Mouse (Mus musculus) forebrain, embryonic 12.5 days (tissue): ENCODE measurements around the gene G530012D18Rik. TPM values are rescaled to one million over a fixed set of nuclear protein-coding genes. Genes with fewer than 3 reads are reported as not detected.
A peak's percentile ranks its signal among the peaks of the same experiment; 100 is the strongest.
"Not testable (repeated sequence)": the region's sequence is repeated elsewhere in the genome, so short reads cannot be mapped to it uniquely, and the experiment has no call there.

Source experiments
- ATAC-seq: fragments of 200-750 bp; cut with Nextera tagmentation; 2 replicates; pipeline ENCODE4 v1.8.0; 2017; ENCODE audit warnings: moderate TSS enrichment; ENCODE audit not compliant: low FRiP score
- H3K27ac ChIP-seq: fragments of 300-500 bp; sonication (generic); 2 replicates; pipeline ENCODE4 v1.5.1; 2016; ENCODE audit warnings: mild to moderate bottlenecking
- H3K27me3 ChIP-seq: fragments of 300-500 bp; sonication (generic); 2 replicates; pipeline ENCODE4 v1.6.1; 2016; ENCODE audit warnings: mild to moderate bottlenecking
- H3K36me3 ChIP-seq: fragments of 300-500 bp; sonication (generic); replicated peaks from 2 replicates; pipeline ENCODE4 v1.6.1; 2016; ENCODE audit warnings: mild to moderate bottlenecking
- H3K4me1 ChIP-seq: fragments of 300-500 bp; sonication (generic); 2 replicates; pipeline ENCODE4 v1.6.1; 2016
- H3K4me2 ChIP-seq: fragments of 300-500 bp; sonication (generic); 2 replicates; pipeline ENCODE4 v1.6.1; 2016; ENCODE audit warnings: mild to moderate bottlenecking, moderate library complexity
- H3K4me3 ChIP-seq: fragments of 300-500 bp; sonication (generic); replicated peaks from 2 replicates; pipeline ENCODE4 v1.5.1; 2016; ENCODE audit warnings: mild to moderate bottlenecking
- H3K9ac ChIP-seq: fragments of 300-500 bp; sonication (generic); 2 replicates; pipeline ENCODE4 v1.6.1; 2016; ENCODE audit warnings: mild to moderate bottlenecking
- H3K9me3 ChIP-seq: fragments of 300-500 bp; sonication (generic); 2 replicates; pipeline ENCODE4 v1.6.1; 2016
- WGBS: fragments of 180-500 bp; shearing (Covaris S2); methylation state at CpG from one replicate; pipeline ENCODE4 v1.1.7; 2016; 5-methylcytosine and 5-hydroxymethylcytosine counted together
- polyA plus RNA-seq: library from polyadenylated mRNA; unstranded; fragments of >200 nt; fragmentation: Nextera tagmentation; extraction: Ambion mirVana; gene quantifications from 2 replicates; pipeline ENCODE4 v1.2.1, GENCODE M21; 2016

G530012D18Rik gene
- not detected in 2 replicates for polyA plus RNA-seq

DNA sequence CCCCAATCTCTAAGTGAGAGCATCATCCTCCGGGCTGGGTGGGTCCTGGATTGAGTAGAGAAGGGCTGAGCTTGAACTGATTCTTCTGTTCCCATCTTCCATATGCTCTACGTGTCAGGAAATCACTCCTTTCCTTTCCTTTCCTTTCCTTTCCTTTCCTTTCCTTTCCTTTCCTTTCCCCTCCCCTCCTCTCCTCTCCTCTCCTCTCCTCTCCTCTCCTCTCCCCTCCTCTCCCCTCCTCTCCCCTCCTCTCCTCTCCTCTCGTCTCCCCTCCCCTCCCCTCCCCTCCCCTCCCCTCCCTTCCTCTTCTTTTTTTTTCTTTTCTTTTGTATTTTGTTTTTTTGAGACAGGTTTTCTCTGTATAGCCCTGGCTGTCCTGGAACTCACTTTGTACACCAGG, at the start of gene G530012D18Rik:
Gene G530012D18Rik, plus strand, starts transcription at position 301 of the 400 bp plus-strand sequence.
- not testable (repeated sequence) for H3K4me2 ChIP-seq, H3K27me3 ChIP-seq, H3K36me3 ChIP-seq, H3K9ac ChIP-seq, H3K9me3 ChIP-seq, ATAC-seq, H3K4me3 ChIP-seq, H3K27ac ChIP-seq, H3K4me1 ChIP-seq
- WGBS, result 74% methylated on average over 2 of the region's 3 CpGs

DNA sequence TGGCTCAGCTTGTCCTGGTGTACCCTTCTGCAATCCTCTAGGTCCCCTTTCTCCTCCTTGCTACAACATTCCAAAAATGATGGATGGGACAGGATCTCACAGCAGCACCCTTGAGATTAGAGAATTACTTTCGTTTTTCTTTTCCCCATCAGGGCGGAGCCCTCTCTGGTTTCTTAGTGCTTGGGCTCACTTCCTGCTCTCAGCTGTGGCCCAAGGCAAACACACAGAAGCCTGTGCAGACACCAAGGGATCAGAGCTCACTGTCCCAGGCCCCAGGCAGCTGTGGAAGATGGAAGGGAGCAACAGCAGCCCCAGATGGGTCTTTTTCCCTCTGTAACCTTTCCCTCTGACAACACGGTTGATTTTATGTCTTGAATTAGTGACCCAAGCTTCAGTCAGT, 49.1 kb upstream of the G530012D18Rik start:
- H3K4me2 ChIP-seq, H3K27me3 ChIP-seq, H3K27ac ChIP-seq, H3K4me3 ChIP-seq, H3K36me3 ChIP-seq, H3K9ac ChIP-seq, H3K4me1 ChIP-seq, ATAC-seq, H3K9me3 ChIP-seq: not testable (repeated sequence)
- WGBS, result 72% methylated on average over 3 of the region's 3 CpGs

DNA sequence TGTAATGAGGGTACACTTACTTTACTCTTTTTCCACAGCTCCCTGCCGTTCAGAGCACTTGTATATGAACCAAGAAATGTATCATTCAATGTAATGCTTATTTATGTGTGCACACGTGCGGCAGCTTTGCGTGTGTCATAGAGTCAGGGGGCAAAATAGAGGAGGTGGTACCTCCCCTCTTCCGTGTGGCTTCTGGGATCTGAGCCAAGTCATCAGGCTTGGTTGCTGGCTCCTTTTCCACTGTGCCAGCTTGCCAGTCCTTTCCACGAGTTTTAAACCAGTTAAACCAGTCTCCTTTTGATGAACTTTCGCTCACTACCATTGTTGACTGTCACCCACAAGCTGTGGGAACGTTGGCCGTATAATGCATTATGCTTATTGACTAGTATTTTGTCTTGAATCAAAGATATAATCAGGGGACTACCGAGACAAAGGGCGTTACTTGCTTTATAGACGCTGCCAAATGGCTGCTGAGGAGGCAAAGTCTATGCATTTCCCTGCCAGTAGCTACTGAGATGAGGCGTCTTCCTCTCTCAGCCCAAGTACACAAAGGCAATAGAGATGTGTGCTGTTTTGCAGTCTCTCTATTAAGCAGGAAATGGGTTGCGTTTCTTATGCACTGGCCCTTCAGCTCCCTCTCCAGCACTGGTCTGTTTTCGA, 46.9 kb upstream of the G530012D18Rik start:
- H3K9me3 ChIP-seq, H3K9ac ChIP-seq: not testable (repeated sequence)

DNA sequence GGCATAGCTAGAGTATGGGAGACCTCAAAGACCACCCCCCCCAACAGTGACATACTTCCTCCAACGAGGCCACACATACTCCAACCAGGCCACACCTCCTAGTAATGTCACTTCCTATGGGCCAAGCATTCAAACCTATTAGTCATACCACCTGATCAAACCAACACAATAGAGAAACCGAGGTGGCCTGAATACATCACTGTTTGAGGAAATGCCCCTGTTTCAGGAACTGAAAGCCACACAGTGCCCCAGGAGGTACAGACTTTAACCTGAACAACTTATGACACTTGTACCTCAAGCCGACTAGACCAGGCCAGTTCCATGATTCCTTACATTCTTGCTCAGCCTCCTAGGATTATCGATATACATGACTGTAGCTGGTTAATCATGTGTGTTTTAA, 31.7 kb upstream of the G530012D18Rik start:
- ATAC-seq, H3K4me2 ChIP-seq, H3K4me3 ChIP-seq, H3K4me1 ChIP-seq, H3K36me3 ChIP-seq, H3K27ac ChIP-seq, H3K9ac ChIP-seq, H3K27me3 ChIP-seq, H3K9me3 ChIP-seq: not testable (repeated sequence)
- WGBS, result 71% methylated on average over 4 of the region's 4 CpGs

More for the DNA sequence above, 46.9 kb upstream of the G530012D18Rik start:
- H3K36me3 ChIP-seq, H3K4me2 ChIP-seq, H3K4me3 ChIP-seq, H3K27ac ChIP-seq, H3K4me1 ChIP-seq, H3K27me3 ChIP-seq, ATAC-seq: not testable (repeated sequence)
- 82% methylated on average over 14 of the region's 15 CpGs for WGBS

DNA sequence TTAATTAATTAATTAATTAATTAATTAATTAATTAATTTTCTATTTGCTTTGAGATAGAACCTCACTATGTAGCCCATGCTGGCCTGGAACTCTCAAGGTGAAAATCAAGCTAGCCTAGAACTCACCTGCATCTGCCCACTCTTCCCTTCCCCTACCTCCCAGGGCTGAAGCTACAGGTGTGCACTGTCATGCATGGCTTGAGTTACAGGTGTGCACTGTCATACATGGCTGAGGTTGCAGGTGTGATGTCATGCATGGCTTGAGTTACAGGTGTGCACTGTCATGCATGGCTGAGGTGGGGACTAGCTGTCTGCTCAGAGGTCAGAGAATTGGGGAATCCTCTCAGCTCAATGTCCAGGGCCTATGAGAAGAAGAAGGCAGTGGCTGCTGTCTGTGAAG, 29.0 kb upstream of the G530012D18Rik start:
- not testable (repeated sequence) for H3K4me3 ChIP-seq, H3K27ac ChIP-seq, H3K4me2 ChIP-seq, H3K36me3 ChIP-seq, ATAC-seq, H3K9me3 ChIP-seq, H3K27me3 ChIP-seq, H3K9ac ChIP-seq, H3K4me1 ChIP-seq

DNA sequence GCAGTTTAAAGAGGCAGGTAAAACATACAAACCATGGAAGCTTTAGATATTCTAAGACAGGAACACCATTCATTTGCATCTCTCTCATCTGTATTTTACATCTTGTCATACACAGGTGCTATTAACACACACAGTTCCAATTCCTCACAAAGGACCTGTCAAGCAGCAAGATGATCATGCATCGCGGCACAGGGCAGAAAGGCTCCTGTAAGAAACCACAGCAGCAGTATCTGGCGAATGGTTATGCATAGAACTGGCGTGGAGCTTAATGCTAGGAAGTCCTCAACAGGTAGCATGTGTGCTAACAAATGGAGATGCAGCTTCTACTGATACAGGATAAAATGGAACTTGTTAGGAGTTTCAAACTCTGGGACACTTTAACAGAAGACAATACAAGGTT, 20.2 kb upstream of the G530012D18Rik start:
- not testable (repeated sequence) for H3K36me3 ChIP-seq, H3K27me3 ChIP-seq, ATAC-seq, H3K9ac ChIP-seq, H3K27ac ChIP-seq, H3K9me3 ChIP-seq, H3K4me2 ChIP-seq, H3K4me3 ChIP-seq, H3K4me1 ChIP-seq
- 88% methylated on average over 4 of the region's 4 CpGs for WGBS

DNA sequence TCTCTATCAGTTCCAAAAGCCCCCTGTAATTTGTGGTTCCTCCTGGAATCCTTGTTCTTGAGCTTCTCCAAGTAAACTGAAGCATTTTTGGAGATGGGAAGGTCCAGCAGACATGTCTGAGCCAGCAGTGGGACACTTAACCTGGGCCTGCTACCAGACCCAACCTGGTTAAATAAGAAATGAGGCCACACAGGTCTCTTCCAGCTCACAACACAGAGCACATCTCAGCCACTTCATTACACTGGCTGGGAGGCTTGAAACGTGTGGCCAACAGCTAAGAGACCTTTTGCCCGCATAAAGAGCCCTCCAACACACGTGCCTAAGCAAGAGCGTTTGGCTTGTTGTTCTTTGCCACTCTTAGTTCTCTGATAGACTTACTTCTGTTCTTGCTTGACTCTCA, 1.9 kb upstream of the G530012D18Rik start:
- not testable (repeated sequence) for H3K4me2 ChIP-seq, H3K9me3 ChIP-seq, H3K4me1 ChIP-seq, H3K9ac ChIP-seq, ATAC-seq, H3K27ac ChIP-seq, H3K36me3 ChIP-seq, H3K27me3 ChIP-seq, H3K4me3 ChIP-seq
- 66% methylated on average over 4 of the region's 4 CpGs for WGBS

DNA sequence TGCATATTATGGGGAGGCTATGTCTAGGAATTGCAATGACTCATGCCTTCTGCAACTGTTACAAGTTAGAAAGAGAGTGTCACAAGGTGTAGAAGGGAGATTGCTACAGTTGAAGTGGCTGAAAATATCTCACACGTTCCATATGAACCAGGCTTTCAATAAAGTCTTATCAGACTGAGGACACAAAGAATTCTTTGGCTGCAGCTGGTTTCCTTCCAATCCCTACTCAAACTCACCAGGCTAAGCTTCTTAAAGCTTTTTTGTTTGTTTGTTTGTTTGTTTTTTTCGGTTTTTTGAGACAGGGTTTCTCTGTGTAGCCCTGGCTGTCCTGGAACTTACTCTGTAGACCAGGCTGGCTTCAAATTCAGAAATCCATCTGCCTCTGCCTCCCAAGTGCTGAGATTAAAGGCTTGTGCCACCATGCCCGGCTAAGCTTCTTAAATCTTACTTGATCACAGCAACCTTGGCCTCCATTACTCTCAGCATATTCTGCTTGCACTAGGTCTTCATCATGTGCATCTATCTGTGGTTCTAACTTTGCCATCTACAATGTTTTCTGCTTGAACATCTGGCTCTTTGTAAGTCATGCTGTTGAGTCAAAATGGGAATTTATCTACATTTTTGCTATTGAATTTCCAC, 3.0 kb downstream of the G530012D18Rik start:
- H3K27me3 ChIP-seq, H3K36me3 ChIP-seq, H3K4me2 ChIP-seq, H3K9ac ChIP-seq, H3K27ac ChIP-seq, ATAC-seq, H3K4me1 ChIP-seq, H3K9me3 ChIP-seq, H3K4me3 ChIP-seq: not testable (repeated sequence)
- 69% methylated on average over 3 of the region's 3 CpGs for WGBS

DNA sequence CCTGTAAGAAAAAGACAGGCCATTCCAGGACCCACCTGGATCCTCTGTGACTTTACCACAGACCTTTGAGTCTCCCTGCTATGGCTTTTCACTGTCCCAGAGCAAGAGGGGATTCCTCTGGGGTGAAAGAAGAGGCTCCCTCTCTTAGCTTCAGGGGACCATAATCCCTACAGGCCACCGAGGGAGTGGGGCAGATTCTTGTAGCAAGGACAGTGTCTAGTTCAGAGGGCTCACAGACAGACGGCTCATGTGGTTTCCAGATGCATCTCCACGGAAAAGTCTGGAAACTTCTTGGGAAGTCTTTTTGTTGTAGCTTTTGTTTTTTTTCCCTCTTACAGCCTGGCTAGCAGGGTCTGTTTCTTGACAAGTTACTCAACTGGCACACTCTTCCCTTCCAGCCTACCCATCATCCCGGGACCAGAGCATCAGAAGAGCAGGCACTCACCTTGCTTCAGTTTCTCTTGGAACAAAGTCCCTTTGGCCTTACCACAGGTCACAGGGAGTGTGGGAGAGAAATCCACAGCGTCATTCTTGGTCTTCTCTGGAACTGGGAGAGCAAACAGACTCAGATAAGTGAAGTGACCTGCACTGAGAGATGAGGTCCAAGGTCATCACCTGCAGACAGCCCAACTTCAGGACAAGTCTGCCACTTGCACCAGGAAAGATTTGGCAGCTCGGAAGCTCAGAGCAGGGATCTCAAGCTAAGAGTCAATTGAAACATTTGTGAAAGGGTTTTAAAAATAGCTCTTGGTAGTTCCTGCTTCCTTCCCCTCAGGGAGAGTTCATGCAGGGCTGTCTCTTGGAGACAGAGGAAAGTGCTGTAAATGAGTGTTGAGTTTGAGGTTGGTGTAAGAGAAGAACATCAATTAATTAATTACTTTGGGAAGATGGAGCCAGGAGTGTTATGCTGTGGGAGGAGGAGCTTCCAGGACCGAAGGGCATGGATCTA, 4.0 kb downstream of the G530012D18Rik start:
- not testable (repeated sequence) for H3K4me2 ChIP-seq, ATAC-seq, H3K9me3 ChIP-seq, H3K9ac ChIP-seq, H3K27ac ChIP-seq, H3K4me1 ChIP-seq, H3K4me3 ChIP-seq, H3K27me3 ChIP-seq, H3K36me3 ChIP-seq
- 63% methylated on average over 6 of the region's 7 CpGs for WGBS

DNA sequence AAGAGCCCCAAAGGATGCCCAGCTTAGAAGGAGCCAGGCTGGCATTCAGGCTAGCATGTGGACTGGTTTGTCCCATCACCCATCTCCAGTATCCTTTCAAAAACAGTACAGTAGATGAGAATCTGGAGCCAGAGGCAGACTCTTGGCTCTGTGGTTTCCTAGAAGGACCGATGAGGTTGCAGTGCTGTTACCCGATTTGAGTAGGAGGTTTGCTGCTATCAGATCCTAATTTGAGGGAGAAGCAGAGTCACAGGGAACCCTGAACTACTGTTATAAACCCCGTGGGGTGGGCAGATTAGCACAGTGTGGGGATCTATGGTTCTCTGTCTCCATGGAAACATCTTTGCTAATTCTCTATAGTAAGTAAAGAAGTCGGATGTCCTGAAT, 4.7 kb downstream of the G530012D18Rik start:
- not testable (repeated sequence) for H3K9me3 ChIP-seq, H3K4me3 ChIP-seq, H3K9ac ChIP-seq, H3K4me1 ChIP-seq, H3K27ac ChIP-seq, H3K4me2 ChIP-seq, H3K27me3 ChIP-seq, H3K36me3 ChIP-seq
- ATAC-seq, result 0 out of 2 replicates have a peak, but pooled peaks have one; percentile 14
- 71% methylated on average over 3 of the region's 4 CpGs for WGBS

DNA sequence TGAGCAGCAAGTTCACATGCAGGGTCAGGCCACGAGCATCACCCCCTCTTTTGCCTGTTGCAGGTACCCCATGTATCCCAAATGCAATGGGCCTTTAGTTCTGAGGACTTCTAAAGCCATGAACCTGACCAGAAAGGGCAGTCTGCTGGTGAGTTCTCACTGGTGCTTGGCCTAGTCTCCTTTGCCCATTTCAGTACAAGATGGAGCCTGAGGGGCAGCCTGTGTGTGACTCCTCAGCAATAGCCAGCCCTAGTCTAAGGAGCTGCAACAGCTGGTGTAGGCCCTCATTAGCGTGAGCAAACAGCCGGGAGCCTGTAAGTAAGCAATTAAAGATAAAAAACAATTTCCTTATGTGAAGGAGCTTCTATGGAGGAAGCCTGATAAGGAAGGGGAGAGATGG, 5.1 kb downstream of the G530012D18Rik start:
- not testable (repeated sequence) for H3K9ac ChIP-seq, H3K27ac ChIP-seq, H3K4me2 ChIP-seq, H3K9me3 ChIP-seq, H3K36me3 ChIP-seq, H3K4me3 ChIP-seq, H3K4me1 ChIP-seq, ATAC-seq, H3K27me3 ChIP-seq
- 79% methylated on average over 3 of the region's 3 CpGs for WGBS

DNA sequence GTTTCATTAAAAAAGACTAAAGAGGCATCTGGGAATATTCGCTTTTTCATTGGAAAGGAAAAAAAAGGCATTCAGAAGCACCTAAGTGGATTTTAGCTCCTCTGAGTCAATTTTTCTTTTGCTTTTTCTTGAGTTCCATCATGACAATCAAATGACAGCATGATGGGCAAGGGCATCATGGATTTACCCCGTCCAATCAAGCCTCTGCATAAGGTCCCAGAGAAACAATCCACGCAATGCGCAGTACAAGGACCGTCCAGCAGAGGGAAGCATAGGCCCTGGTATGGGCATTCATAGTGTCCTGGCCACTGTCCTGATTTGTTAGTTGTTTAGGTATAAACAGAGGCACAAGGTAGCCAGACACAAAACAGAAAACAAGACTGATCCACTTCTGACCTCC, 6.0 kb downstream of the G530012D18Rik start:
- WGBS, result 27% methylated on average over 5 of the region's 5 CpGs
- ATAC-seq, H3K4me3 ChIP-seq, H3K27me3 ChIP-seq, H3K9me3 ChIP-seq, H3K27ac ChIP-seq, H3K9ac ChIP-seq, H3K4me2 ChIP-seq, H3K4me1 ChIP-seq, H3K36me3 ChIP-seq: not testable (repeated sequence)
